Mouse (Mus musculus) 3T3-L1 (cell line): Measurements from ENCODE around the gene Crtap.

Experiments
- DNase-seq: peaks from one replicate; pipeline ENCODE4 v3.0.0-alpha.2; 2015; ENCODE audit warnings: low read depth, low spot score

Crtap gene

GRCm38 (mm10) chr9:114326011-114326748, 64.3 kb downstream of the Crtap start:
- no peak for DNase-seq
